17 mouse cellular contexts compared by ENCODE assay signal in genomic region chr9:86631153-86631552, GRCm38 (mm10). TPM values are rescaled to one million over a fixed set of nuclear protein-coding genes. Genes with fewer than 3 reads are reported as not detected.
DNase-seq lines count a peak whose midpoint lies in the region; ATAC-seq and TF ChIP-seq lines count a peak whose summit lies in the region.
"Had no signal": no experiment of that assay in that cellular context is flagged by ENCODE, and none has a peak within 500 bp of the region (broad histone marks: within the 10 kb centered on the region; RNA-seq: fewer than 3 reads in every experiment).

No protein-coding gene starts in this region.

- 43% methylated on average over 7 of the region's 7 CpGs for WGBS in liver, postnatal 0 days (ENCODE audit: insufficient replicate concordance)
- WGBS in kidney, embryonic 16.5 days = 89% methylated on average over 7 of the region's 7 CpGs

- TF ChIP-seq CTCF in gastrocnemius, adult 2 months (IDR thresholded peaks at IDR 0.05) = no peak
- no peak for TF ChIP-seq CTCF in liver, postnatal 0 days (IDR thresholded peaks at IDR 0.05; ENCODE audit: low read depth)

- H3K4me2 ChIP-seq in liver, postnatal 0 days (ENCODE audit: low read depth, low read length) = peak overlapping the region; percentile 24; the same call in 1 of the 2 replicates
- H3K4me2 ChIP-seq in kidney, embryonic 16.5 days (replicated peaks; ENCODE audit: low read depth, low read length) = no peak overlapping the region
- H3K4me2 ChIP-seq: hindbrain, embryonic 15.5 days had no signal

- intact Hi-C loops in gastrocnemius, adult 2 months (cut with DNase I) = no loop called here

- no peaks in the 10 kb centered on the region for H3K36me3 ChIP-seq in liver, postnatal 0 days (replicated peaks; ENCODE audit: insufficient read depth, low read length)
- no peaks in the 10 kb centered on the region for H3K36me3 ChIP-seq in kidney, embryonic 16.5 days (ENCODE audit: insufficient read depth, low read length)
- H3K36me3 ChIP-seq: hindbrain, embryonic 15.5 days; midbrain, embryonic 10.5 days had no signal

- no peak overlapping the region for H3K27ac ChIP-seq in gastrocnemius, adult 2 months
- no peak overlapping the region for H3K27ac ChIP-seq in liver, postnatal 0 days (ENCODE audit: low read depth)
- no peak overlapping the region for H3K27ac ChIP-seq in kidney, embryonic 16.5 days (ENCODE audit: low read length)
- H3K27ac ChIP-seq: hindbrain, embryonic 15.5 days; kidney, postnatal 0 days; midbrain, embryonic 10.5 days had no signal

- peak overlapping the region; percentile 38 for H3K4me3 ChIP-seq in gastrocnemius, adult 2 months
- no peak overlapping the region for H3K4me3 ChIP-seq in liver, postnatal 0 days (ENCODE audit: low read depth, low read length)
- H3K4me3 ChIP-seq in kidney, embryonic 16.5 days (ENCODE audit: low read length) = no peak overlapping the region
- H3K4me3 ChIP-seq: hindbrain, embryonic 15.5 days; midbrain, embryonic 10.5 days had no signal

- no peak for TF ChIP-seq EP300 in liver, postnatal 0 days (IDR thresholded peaks at IDR 0.05; ENCODE audit: low read depth)

- no peak for ATAC-seq in liver, postnatal 0 days
- peak; percentile 86 for ATAC-seq in common myeloid progenitor, adult 5-6 weeks (replicated peaks; ENCODE audit: low read depth, poor library complexity, severe bottlenecking)
- ATAC-seq in monocyte, adult 5-6 weeks (replicated peaks; ENCODE audit: insufficient number of reproducible peaks, low FRiP score, low TSS enrichment, poor library complexity, severe bottlenecking) = peak; percentile 27; the same call in 1 of the 2 replicates
- no peak for ATAC-seq in kidney, embryonic 16.5 days (ENCODE audit: low FRiP score, low TSS enrichment)
- ATAC-seq: forebrain, embryonic 14.5 days had no signal

- no peaks in the 10 kb centered on the region for H3K4me1 ChIP-seq in liver, postnatal 0 days (ENCODE audit: insufficient read depth)
- no peaks in the 10 kb centered on the region for H3K4me1 ChIP-seq in kidney, embryonic 16.5 days (ENCODE audit: insufficient read depth, low read length)
- H3K4me1 ChIP-seq: hindbrain, embryonic 15.5 days; midbrain, embryonic 10.5 days had no signal

- no peaks in the 10 kb centered on the region for H3K9me3 ChIP-seq in liver, postnatal 0 days (ENCODE audit: low read length)
- no peaks in the 10 kb centered on the region for H3K9me3 ChIP-seq in kidney, embryonic 16.5 days (ENCODE audit: low read length)
- H3K9me3 ChIP-seq: hindbrain, embryonic 15.5 days; midbrain, embryonic 10.5 days had no signal

- DNase-seq in gastrocnemius, adult 2 months = no peak
- DNase-seq in gastrocnemius, adult 8-10 months (ENCODE audit: low spot score in 2 of 2) = no peak
- DNase-seq in liver, postnatal 0 days = no peak
- DNase-seq in liver = no peak
- DNase-seq in frontal cortex, postnatal 14 days (ENCODE audit: low spot score in 2 of 2) = no peak
- DNase-seq: cerebellum, postnatal 14 days; gastrocnemius, postnatal 14 days; left cerebral cortex, postnatal 4 days; retina, postnatal 1 day; thymus, adult 2 months had no signal

- no peaks in the 10 kb centered on the region for H3K27me3 ChIP-seq in liver, postnatal 0 days (ENCODE audit: insufficient read depth, low read length)
- H3K27me3 ChIP-seq in kidney, embryonic 16.5 days (ENCODE audit: insufficient read depth, low read length) = no peaks in the 10 kb centered on the region
- H3K27me3 ChIP-seq: hindbrain, embryonic 15.5 days had no signal

- H3K9ac ChIP-seq in liver, postnatal 0 days (replicated peaks) = no peak overlapping the region
- H3K9ac ChIP-seq in kidney, embryonic 16.5 days (replicated peaks; ENCODE audit: low read length) = no peak overlapping the region
- H3K9ac ChIP-seq: hindbrain, embryonic 15.5 days had no signal

RNA-seq across cellular contexts. Expression of gene Rwdd2a, which starts 59.4 kb away (rescaled TPM):
- total RNA-seq in gastrocnemius, adult 2 months (2021) = under 1 TPM; 0.22 to 0.36 TPM
- total RNA-seq in gastrocnemius, adult 8-10 months (2022) = under 1 TPM in 2 of 4 experiments, not detected in 2; 0.22 to 0.36 TPM
- polyA plus RNA-seq in liver, postnatal 0 days (2015; fragmentation: Nextera tagmentation; extraction: Ambion mirVana) = 1.2 and 1.4 TPM in 2 replicates
- total RNA-seq in common myeloid progenitor, adult 5-6 weeks (2017) = 2.7 and 4.8 TPM in 2 replicates
- 3.9 to 5.5 TPM (median 4.3 TPM) in 3 replicates for total RNA-seq in monocyte, adult 5-6 weeks (2017)
- polyA plus RNA-seq in kidney, embryonic 16.5 days (2015; fragmentation: Nextera tagmentation; extraction: Ambion mirVana) = 3.8 and 4.4 TPM in 2 replicates

RNA-seq across cellular contexts. Expression of gene Pgm3, which starts 59.5 kb away (rescaled TPM):
- total RNA-seq in gastrocnemius, adult 2 months (2021) = 1 to 10 TPM; 3.4 to 5.7 TPM
- total RNA-seq in gastrocnemius, adult 8-10 months (2022) = 1 to 10 TPM; 3.5 to 5.3 (median 4.0) TPM
- 26.5 and 28.2 TPM in 2 replicates for polyA plus RNA-seq in liver, postnatal 0 days (2015; fragmentation: Nextera tagmentation; extraction: Ambion mirVana)
- total RNA-seq in common myeloid progenitor, adult 5-6 weeks (2017) = 17.1 and 17.7 TPM in 2 replicates
- 12.2 to 14.3 TPM (median 13.7 TPM) in 3 replicates for total RNA-seq in monocyte, adult 5-6 weeks (2017)
- polyA plus RNA-seq in kidney, embryonic 16.5 days (2015; fragmentation: Nextera tagmentation; extraction: Ambion mirVana) = 39.3 and 42.7 TPM in 2 replicates

Comparison
In these comparisons a context has a peak if more than half of its experiments do, and no peak if none do; other contexts are left out.
1. ATAC-seq: peak in common myeloid progenitor, adult 5-6 weeks (single experiment) and monocyte, adult 5-6 weeks (single experiment); none in liver, postnatal 0 days (single experiment) and kidney, embryonic 16.5 days (single experiment).